Mouse (Mus musculus) kidney, postnatal 0 days (tissue): ENCODE results near the gene Trim25. TPM values are rescaled to one million over a fixed set of nuclear protein-coding genes. Genes with fewer than 3 reads are reported as not detected.
A peak's percentile ranks its signal among the peaks of the same experiment; 100 is the strongest.

Experiments
- ATAC-seq: fragments of 200-750 bp; cut with Nextera tagmentation; replicated peaks from 2 replicates; pipeline ENCODE4 v1.8.0; 2017; ENCODE audit warnings: low read depth, moderate number of reproducible peaks, moderate TSS enrichment, moderate library complexity; ENCODE audit not compliant: low FRiP score
- DNase-seq: peaks from one replicate; pipeline ENCODE4 v3.0.0-alpha.2; 2016; ENCODE audit warnings: low spot score
- H3K27ac ChIP-seq: fragments of 300-500 bp; sonication (generic); 2 replicates; pipeline ENCODE4 v1.5.1; 2014; ENCODE audit warnings: mild to moderate bottlenecking
- H3K27me3 ChIP-seq: fragments of 300-500 bp; sonication (generic); 2 replicates; pipeline ENCODE4 v1.6.1; 2014; ENCODE audit warnings: low read length, mixed read lengths; ENCODE audit not compliant: insufficient read depth
- H3K36me3 ChIP-seq: fragments of 300-500 bp; sonication (generic); 2 replicates; pipeline ENCODE4 v1.6.1; 2014; ENCODE audit warnings: low read length, mixed read lengths; ENCODE audit not compliant: insufficient read depth
- H3K4me1 ChIP-seq: fragments of 300-500 bp; sonication (generic); replicated peaks from 2 replicates; pipeline ENCODE4 v1.6.1; 2014; ENCODE audit warnings: antibody characterized with exemption, low read length, mixed read lengths; ENCODE audit not compliant: insufficient read depth
- H3K4me2 ChIP-seq: fragments of 300-500 bp; sonication (generic); 2 replicates; pipeline ENCODE4 v1.6.1; 2014; ENCODE audit warnings: mild to moderate bottlenecking, low read length, moderate library complexity, mixed read lengths
- H3K4me3 ChIP-seq: fragments of 300-500 bp; sonication (generic); replicated peaks from 2 replicates; pipeline ENCODE4 v1.5.1; 2014; ENCODE audit warnings: low read depth, low read length
- H3K9ac ChIP-seq: fragments of 300-500 bp; sonication (generic); 2 replicates; pipeline ENCODE4 v1.6.1; 2014; ENCODE audit warnings: low read depth, low read length
- H3K9me3 ChIP-seq: fragments of 300-500 bp; sonication (generic); replicated peaks from 2 replicates; pipeline ENCODE4 v1.6.1; 2016; ENCODE audit warnings: low read length, inconsistent platforms, mixed read lengths
- CTCF ChIP-seq: IDR thresholded peaks from 2 replicates; pipeline ENCODE4 v1.5.1; 2016; ENCODE audit warnings: antibody characterized with exemption, low read depth, mild to moderate bottlenecking, moderate library complexity
- WGBS: fragments of 180-500 bp; shearing (Covaris S2); extraction: QIAGEN DNeasy Blood & Tissue Kit; methylation state at CpG from one replicate; pipeline ENCODE4 v1.1.7; 2014; 5-methylcytosine and 5-hydroxymethylcytosine counted together
- polyA plus RNA-seq: library from polyadenylated mRNA; unstranded; fragments of >200 nt; fragmentation: Nextera tagmentation; extraction: Ambion mirVana; gene quantifications from 2 replicates; pipeline ENCODE4 v1.2.1, GENCODE M21; 2015

The Trim25 gene
- polyA plus RNA-seq, 1 experiment from 2014 or later = 17.6 TPM

GRCm38 (mm10) chr11:88999723-89000526, 749 bp downstream of the Trim25 start:
- no peak for TF ChIP-seq CTCF
- ATAC-seq (no peak; the same call in 1 of the 2 replicates), DNase-seq (no peak)
- 27% methylated on average over 33 of the region's 33 CpGs for WGBS
- Histone ChIP-seq H3K4me3 (peak overlapping the region; percentile 76), H3K4me1 (peaks cover 24% of the 10 kb centered on the region; the same call in 1 of the 2 replicates), H3K9me3 (no peaks in the 10 kb centered on the region), H3K4me2 (peak overlapping the region; percentile 83), H3K27ac (peak overlapping the region; percentile 73), H3K27me3 (no peaks in the 10 kb centered on the region), H3K36me3 (peaks cover 5% of the 10 kb centered on the region; the same call in 1 of the 2 replicates), H3K9ac (peak overlapping the region; percentile 86)

DNA sequence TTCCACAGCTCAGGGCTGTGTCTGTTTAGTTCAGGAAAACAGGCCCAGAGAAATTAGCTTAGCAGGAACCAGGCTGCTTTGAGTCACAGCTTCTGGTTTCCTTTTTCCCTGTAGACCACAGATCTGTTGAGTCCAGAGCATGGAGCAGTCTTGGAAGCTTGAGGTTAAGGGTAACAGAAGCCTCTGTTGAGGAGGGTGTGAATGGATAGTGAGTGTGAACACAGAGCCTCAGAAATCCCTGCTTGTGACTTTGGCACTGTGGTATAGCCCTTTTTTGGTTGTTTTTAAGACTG, 1.3 kb downstream of the Trim25 start:
- Histone ChIP-seq H3K9ac (peak overlapping the region; percentile 86; the same call in 1 of the 2 replicates), H3K4me2 (peak overlapping the region; percentile 83), H3K4me3 (peak overlapping the region; percentile 76), H3K36me3 (peaks cover 5% of the 10 kb centered on the region; the same call in 1 of the 2 replicates), H3K9me3 (no peaks in the 10 kb centered on the region), H3K4me1 (peaks cover 24% of the 10 kb centered on the region; the same call in 1 of the 2 replicates), H3K27me3 (no peaks in the 10 kb centered on the region), H3K27ac (0 out of 2 replicates have a peak overlapping the region, but pooled peaks have one; percentile 31)
- DNase-seq = no peak
- no peak for ATAC-seq
- no peak for TF ChIP-seq CTCF

DNA sequence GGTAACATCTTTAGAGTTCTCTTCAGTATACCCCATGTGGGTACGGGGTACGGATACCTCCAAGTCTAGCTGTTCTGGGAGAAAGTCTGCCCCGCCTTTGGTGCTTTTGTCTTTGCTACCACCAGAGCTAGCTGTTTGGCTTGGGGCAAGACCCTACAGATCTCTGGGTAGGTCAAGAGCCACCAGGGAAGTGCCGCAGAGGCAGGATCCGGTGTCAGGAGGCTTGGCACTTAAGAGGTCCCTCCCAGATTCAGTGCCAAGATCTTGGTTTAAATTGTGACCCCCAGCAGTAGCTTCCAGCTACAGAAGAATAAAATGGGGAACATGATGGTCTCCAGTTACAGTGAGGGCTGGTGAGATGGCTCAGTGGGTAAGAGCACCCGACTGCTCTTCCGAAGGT, 2.4 kb downstream of the Trim25 start:
- no peak for TF ChIP-seq CTCF
- Histone ChIP-seq H3K9ac (no peak overlapping the region), H3K4me3 (peak overlapping the region; percentile 76; the same call in 1 of the 2 replicates), H3K36me3 (peaks cover 11% of the 10 kb centered on the region), H3K27me3 (no peaks in the 10 kb centered on the region), H3K9me3 (no peaks in the 10 kb centered on the region), H3K27ac (no peak overlapping the region), H3K4me1 (peaks cover 24% of the 10 kb centered on the region; the same call in 1 of the 2 replicates), H3K4me2 (peak overlapping the region; percentile 83)
- DNase-seq = no peak
- WGBS = 87% methylated on average over 7 of the region's 7 CpGs
- no peak for ATAC-seq

GRCm38 (mm10) chr11:89002068-89002467, 2.9 kb downstream of the Trim25 start:
- Histone ChIP-seq H3K4me2 (peak overlapping the region; percentile 50), H3K27me3 (no peaks in the 10 kb centered on the region), H3K4me1 (peaks cover 24% of the 10 kb centered on the region; the same call in 1 of the 2 replicates), H3K9ac (no peak overlapping the region), H3K9me3 (no peaks in the 10 kb centered on the region), H3K27ac (no peak overlapping the region), H3K36me3 (peaks cover 14% of the 10 kb centered on the region), H3K4me3 (peak overlapping the region; percentile 20; the same call in 1 of the 2 replicates)
- 72% methylated on average over 5 of the region's 5 CpGs for WGBS
- ATAC-seq = no peak
- no peak for DNase-seq
- no peak for TF ChIP-seq CTCF

DNA sequence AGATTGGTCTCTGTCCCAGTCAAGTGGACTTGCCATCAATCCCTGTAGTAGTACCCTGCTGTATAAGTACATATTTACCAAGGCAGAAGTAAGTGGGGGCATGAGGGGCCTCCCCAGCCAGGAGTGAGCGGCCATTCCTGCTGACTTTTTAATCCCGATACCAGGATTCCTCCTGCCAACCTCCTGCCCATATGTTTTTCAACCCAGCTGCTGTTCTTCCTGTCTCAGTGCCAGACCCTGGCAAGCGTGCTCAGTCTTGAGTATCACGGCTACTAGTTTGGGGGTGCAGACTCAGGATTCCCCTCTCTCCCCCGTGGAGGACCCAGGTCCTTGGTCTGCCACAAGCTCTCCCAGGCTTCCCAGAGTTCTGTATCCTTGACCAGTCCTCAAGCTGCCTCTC, 3.4 kb downstream of the Trim25 start:
- Histone ChIP-seq H3K9ac (0 out of 2 replicates have a peak overlapping the region, but pooled peaks have one; percentile 37), H3K4me1 (peaks cover 24% of the 10 kb centered on the region; the same call in 1 of the 2 replicates), H3K27ac (no peak overlapping the region; the same call in 1 of the 2 replicates), H3K36me3 (peaks cover 20% of the 10 kb centered on the region), H3K4me3 (peak overlapping the region; percentile 20), H3K27me3 (no peaks in the 10 kb centered on the region), H3K4me2 (peak overlapping the region; percentile 50), H3K9me3 (no peaks in the 10 kb centered on the region)
- 79% methylated on average over 5 of the region's 5 CpGs for WGBS
- DNase-seq = no peak
- no peak for ATAC-seq
- no peak for TF ChIP-seq CTCF

GRCm38 (mm10) chr11:89003078-89003477, 3.9 kb downstream of the Trim25 start:
- 43% methylated on average over 6 of the region's 6 CpGs for whole genome bisulfite sequencing
- no peak for ATAC-seq
- Histone ChIP-seq H3K9ac (no peak overlapping the region), H3K4me2 (peak overlapping the region; percentile 50), H3K4me1 (peaks cover 24% of the 10 kb centered on the region; the same call in 1 of the 2 replicates), H3K36me3 (peaks cover 20% of the 10 kb centered on the region), H3K27me3 (no peaks in the 10 kb centered on the region), H3K9me3 (no peaks in the 10 kb centered on the region), H3K27ac (no peak overlapping the region; the same call in 1 of the 2 replicates), H3K4me3 (peak overlapping the region; percentile 20)
- no peak for TF ChIP-seq CTCF
- no peak for DNase-seq
